Mouse (Mus musculus) spleen, adult 2 months (tissue): ENCODE data around the gene Mif. TPM values are rescaled to one million over a fixed set of nuclear protein-coding genes. Genes with fewer than 3 reads are reported as not detected.

Experiments used
- DNase-seq, 2 experiments: peaks; one replicate each; pipeline versions ENCODE4 v3.0.0 to v3.0.0-alpha.2; 2012 to 2021; ENCODE audit warnings: low spot score in 2 of 2, low read depth in 1 of 2
- H3K27ac ChIP-seq: fragments of 200-500 bp; 2 replicates; pipeline ENCODE4 v1.5.1; 2012; ENCODE audit warnings: low read length, inconsistent platforms; ENCODE audit not compliant: insufficient read depth
- H3K27me3 ChIP-seq: fragments of 200-500 bp; 2 replicates; pipeline ENCODE4 v1.6.1; 2012; ENCODE audit warnings: mild to moderate bottlenecking, moderate library complexity, low read length, inconsistent platforms; ENCODE audit not compliant: control insufficient read depth, insufficient read depth
- H3K36me3 ChIP-seq: fragments of 200-500 bp; 2 replicates; pipeline ENCODE4 v1.6.1; 2012; ENCODE audit warnings: mild to moderate bottlenecking, low read length, inconsistent platforms; ENCODE audit not compliant: control insufficient read depth, insufficient read depth
- H3K4me1 ChIP-seq: fragments of 200-500 bp; 2 replicates; pipeline ENCODE4 v1.6.1; 2011; ENCODE audit warnings: inconsistent platforms; ENCODE audit not compliant: control insufficient read depth, insufficient read depth, insufficient read length
- H3K4me3 ChIP-seq: fragments of 200-500 bp; 2 replicates; pipeline ENCODE4 v1.5.1; 2011; ENCODE audit warnings: mild to moderate bottlenecking, inconsistent platforms; ENCODE audit not compliant: insufficient read depth, insufficient read length; ENCODE audit errors: extremely low read depth
- CTCF ChIP-seq: fragments of 200-500 bp; IDR thresholded peaks from 2 replicates; pipeline ENCODE4 v1.5.1; 2011; ENCODE audit warnings: mild to moderate bottlenecking, inconsistent platforms; ENCODE audit not compliant: insufficient read depth, insufficient read length, insufficient replicate concordance; ENCODE audit errors: extremely low read depth
- POLR2A ChIP-seq: fragments of 200-500 bp; IDR thresholded peaks from 2 replicates; pipeline ENCODE4 v1.6.1; 2011; ENCODE audit warnings: low read depth, low read length, inconsistent platforms
- WGBS: fragments of 180-500 bp; shearing (Covaris S2); methylation state at CpG from one replicate; pipeline ENCODE4 v1.1.7; 2018; 5-methylcytosine and 5-hydroxymethylcytosine counted together
- polyA plus RNA-seq: library from polyadenylated mRNA; depleted of rRNA; stranded (reverse); fragments of >200 nt; gene quantifications from 2 replicates; pipeline ENCODE4 v1.2.3, GENCODE M21; 2012; rRNA removed

The Mif gene
- polyA plus RNA-seq, 1 experiment: 677 TPM

- no peak overlapping the region for H3K27ac ChIP-seq
- H3K27me3 ChIP-seq: no peaks in the 10 kb centered on the region
- H3K4me1 ChIP-seq: no peaks in the 10 kb centered on the region
- H3K4me3 ChIP-seq: no peak overlapping the region
- DNase-seq: no peak
- WGBS: 49% methylated on average over 4 of the region's 4 CpGs
- no peak for TF ChIP-seq CTCF
- no peak for TF ChIP-seq POLR2A
- H3K36me3 ChIP-seq: no peaks in the 10 kb centered on the region
Observed at GRCm38 (mm10) chr10:75824530-75824929, 35.5 kb downstream of the Mif start.

GRCm38 (mm10) chr10:75823782-75824181, 36.3 kb downstream of the Mif start:
- no peaks in the 10 kb centered on the region for H3K4me1 ChIP-seq
- no peak for DNase-seq
- H3K4me3 ChIP-seq: no peak overlapping the region
- 77% methylated on average over 1 of the region's 1 CpGs for WGBS
- TF ChIP-seq POLR2A: no peak
- no peak for TF ChIP-seq CTCF
- no peaks in the 10 kb centered on the region for H3K27me3 ChIP-seq
- H3K27ac ChIP-seq: no peak overlapping the region
- H3K36me3 ChIP-seq: no peaks in the 10 kb centered on the region

- 86% methylated on average over 2 of the region's 2 CpGs for WGBS
- Histone ChIP-seq H3K4me1 (no peaks in the 10 kb centered on the region), H3K36me3 (no peaks in the 10 kb centered on the region), H3K27me3 (no peaks in the 10 kb centered on the region), H3K4me3 (no peak within 1 kb of the TSS), H3K27ac (no peak within 1 kb of the TSS)
- DNase-seq: no peak
- TF ChIP-seq CTCF (no peak), POLR2A (no peak)
Observed at GRCm38 (mm10) chr10:75822443-75822842, 37.6 kb downstream of the Mif start, which contains the start of gene Gstt4. TSS of gene Gstt4 (minus strand) at chr10:75822543.

- Histone ChIP-seq H3K4me1 (no peaks in the 10 kb centered on the region), H3K36me3 (no peaks in the 10 kb centered on the region), H3K4me3 (no peak overlapping the region), H3K27me3 (no peaks in the 10 kb centered on the region), H3K27ac (no peak overlapping the region)
- DNase-seq: no peak
- no peak for TF ChIP-seq CTCF
- TF ChIP-seq POLR2A: no peak
- 74% methylated on average over 5 of the region's 5 CpGs for WGBS
Observed at GRCm38 (mm10) chr10:75819882-75820281, 40.2 kb downstream of the Mif start.

- 76% methylated on average over 10 of the region's 10 CpGs for WGBS
- H3K27ac ChIP-seq: no peak overlapping the region
- no peak overlapping the region for H3K4me3 ChIP-seq
- no peaks in the 10 kb centered on the region for H3K4me1 ChIP-seq
- H3K36me3 ChIP-seq: no peaks in the 10 kb centered on the region
- DNase-seq: no peak
- H3K27me3 ChIP-seq: no peaks in the 10 kb centered on the region
- no peak for TF ChIP-seq POLR2A
- no peak for TF ChIP-seq CTCF
Observed at GRCm38 (mm10) chr10:75818641-75819040, 41.4 kb downstream of the Mif start.

Other genes starting within 250 kb of the Mif start
- 14.8 and 17.3 TPM in 2 replicates for gene Susd2, start 216.2 kb downstream of the Mif start, polyA plus RNA-seq
- 59.3 and 65.7 TPM in 2 replicates for gene Cabin1, start 95.9 kb downstream of the Mif start, polyA plus RNA-seq
- 39.5 and 42.6 TPM in 2 replicates for gene Ddt, start 86.8 kb downstream of the Mif start, polyA plus RNA-seq
- gene Gm20441, start 79.3 kb downstream of the Mif start, polyA plus RNA-seq: not detected in 2 replicates
- 4.3 and 4.4 TPM in 2 replicates for gene Gstt3, start 78.8 kb downstream of the Mif start, polyA plus RNA-seq
- gene Gstt1, start 61.7 kb downstream of the Mif start, polyA plus RNA-seq: 25.3 and 28.5 TPM in 2 replicates
- gene Gstt4, start 37.7 kb downstream of the Mif start, polyA plus RNA-seq: not detected in 2 replicates
- gene Gstt2, start 22.8 kb downstream of the Mif start, polyA plus RNA-seq: 73.4 and 102 TPM in 2 replicates
- gene Derl3, start 33.2 kb upstream of the Mif start, polyA plus RNA-seq: 67.3 and 137 TPM in 2 replicates
- 42.4 and 43.2 TPM in 2 replicates for gene Smarcb1, start 61.4 kb upstream of the Mif start, polyA plus RNA-seq
- gene Chchd10, start 72.9 kb upstream of the Mif start, polyA plus RNA-seq: 86.8 and 146 TPM in 2 replicates
- gene Mmp11, start 76.3 kb upstream of the Mif start, polyA plus RNA-seq: 7.9 and 11.7 TPM in 2 replicates
- 3.9 and 4.5 TPM in 2 replicates for gene Gm867, start 80.4 kb upstream of the Mif start, polyA plus RNA-seq
- 178 and 292 TPM in 2 replicates for gene Vpreb3, start 82.8 kb upstream of the Mif start, polyA plus RNA-seq
- gene Gm5134, start 94.3 kb upstream of the Mif start, polyA plus RNA-seq: 0.93 and 1.2 TPM in 2 replicates
- gene Zfp280b, start 172.4 kb upstream of the Mif start, polyA plus RNA-seq: 5.7 TPM in 2 replicates